Mouse (Mus musculus): ENCODE data around the gene Chchd10. TPM values are rescaled to one million over a fixed set of nuclear protein-coding genes. Genes with fewer than 3 reads are reported as not detected.

Chchd10 gene
- total RNA-seq, 2 experiments from 2014 or later: 1,157 to 1,242 TPM

GRCm38 (mm10) chr10:75948079-75948478 is 15.1 kb downstream of the Chchd10 start:
- intact Hi-C loops (cut with DNase I): no loop called here
- DNase-seq: no peak

- intact Hi-C loops (cut with DNase I): loop anchor here (5.0 kb wide), 1 partner anchor 362 kb away; the partner anchor contains the start of gene Ggt5
- DNase-seq: no peak
These were observed 16.4 kb downstream of the Chchd10 start for GRCm38 (mm10) chr10:75949053-75950045.

- intact Hi-C loops (cut with DNase I): loop anchor here (1.0 to 5.0 kb wide), 4 partner anchors 54 to 364 kb away; partner anchors contain the start of gene Ggt5
These were observed 17.9 kb downstream of the Chchd10 start for GRCm38 (mm10) chr10:75950791-75951210.

GRCm38 (mm10) chr10:75951424-75952050 is 18.6 kb downstream of the Chchd10 start:
- peak; percentile 52 to 78 for DNase-seq
- intact Hi-C loops (cut with DNase I): loop anchor here (1.0 to 5.0 kb wide), 4 partner anchors 54 to 364 kb away; partner anchors contain the start of gene Ggt5

More at GRCm38 (mm10) chr10:75950791-75951210, 17.9 kb downstream of the Chchd10 start:
- DNase-seq: no peak

GRCm38 (mm10) chr10:75954381-75954811 is 21.5 kb downstream of the Chchd10 start, which contains the start of gene Gm5134:
Gene Gm5134 (plus strand): TSS chr10:75954514.
- intact Hi-C loops (cut with DNase I): loop anchor here (5.0 kb wide), 1 partner anchor 367 kb away; the partner anchor contains the start of gene Ggt5
- DNase-seq: no peak

- intact Hi-C loops (cut with DNase I): loop anchor here (2.0 kb wide), 1 partner anchor 229 kb away; no protein-coding TSS in a partner anchor
These were observed 40.9 kb downstream of the Chchd10 start for GRCm38 (mm10) chr10:75973846-75974245.

GRCm38 (mm10) chr10:75975216-75975615 is 42.3 kb downstream of the Chchd10 start:
- peak in 1 of 2 experiments; percentile 17 for DNase-seq
- intact Hi-C loops (cut with DNase I): no loop called here

More at GRCm38 (mm10) chr10:75973846-75974245, 40.9 kb downstream of the Chchd10 start:
- DNase-seq: no peak

- DNase-seq: no peak
- intact Hi-C loops (cut with DNase I): no loop called here
These were observed 45.3 kb downstream of the Chchd10 start for GRCm38 (mm10) chr10:75978119-75978834.

GRCm38 (mm10) chr10:75978835-75979157 is 45.9 kb downstream of the Chchd10 start:
- intact Hi-C loops (cut with DNase I): no loop called here

GRCm38 (mm10) chr10:75979432-75979831 is 46.5 kb downstream of the Chchd10 start:
- no peak for DNase-seq
- intact Hi-C loops (cut with DNase I): no loop called here

More at GRCm38 (mm10) chr10:75978835-75979157, 45.9 kb downstream of the Chchd10 start:
- DNase-seq: no peak

Other genes starting within 250 kb of the Chchd10 start
- gene Cabin1, start 168.8 kb upstream of the Chchd10 start, total RNA-seq (2021): 10 to 100 TPM; 26.0 to 33.6 TPM
- 10 to 100 TPM; 29.6 to 49.2 TPM for gene Ddt, start 159.7 kb upstream of the Chchd10 start, total RNA-seq (2021)
- not detected for gene Gm20441, start 152.2 kb upstream of the Chchd10 start, total RNA-seq (2021)
- 1 to 10 TPM; 1.9 to 3.0 TPM for gene Gstt3, start 151.7 kb upstream of the Chchd10 start, total RNA-seq (2021)
- gene Gstt1, start 134.5 kb upstream of the Chchd10 start, total RNA-seq (2021): 1 to 10 TPM; 5.9 to 7.9 TPM
- gene Gstt4, start 110.6 kb upstream of the Chchd10 start, total RNA-seq (2021): not detected
- 10 to 100 TPM; 10.1 to 12.7 TPM for gene Gstt2, start 95.7 kb upstream of the Chchd10 start, total RNA-seq (2021)
- gene Mif, start 72.9 kb upstream of the Chchd10 start, total RNA-seq (2021): 100 to 1,000 TPM; 321 to 324 TPM
- gene Derl3, start 39.7 kb upstream of the Chchd10 start, total RNA-seq (2021): under 1 TPM in 1 of 2 experiments, not detected in 1; 0.48 TPM
- 10 to 100 TPM; 41.3 to 44.8 TPM for gene Smarcb1, start 11.5 kb upstream of the Chchd10 start, total RNA-seq (2021)
- 1 to 10 TPM; 8.6 to 9.9 TPM for gene Mmp11, start 3.4 kb downstream of the Chchd10 start, total RNA-seq (2021)
- not detected for gene Gm867, start 7.5 kb downstream of the Chchd10 start, total RNA-seq (2021)
- under 1 TPM in 1 of 2 experiments, not detected in 1; 0.53 TPM for gene Vpreb3, start 9.9 kb downstream of the Chchd10 start, total RNA-seq (2021)
- gene Gm5134, start 21.4 kb downstream of the Chchd10 start, total RNA-seq (2021): not detected
- gene Zfp280b, start 99.5 kb downstream of the Chchd10 start, total RNA-seq (2021): 1 to 10 TPM; 9.8 to 9.9 TPM
- gene Slc5a4b, start 177.8 kb downstream of the Chchd10 start, total RNA-seq (2021): not detected
- gene Slc5a4a, start 214.3 kb downstream of the Chchd10 start, total RNA-seq (2021): not detected